Mouse (Mus musculus) bone marrow macrophage, adult 2 months (primary cell): ENCODE data around the gene Fdxacb1.

Experiments
- CTCF ChIP-seq: IDR thresholded peaks from 2 replicates; pipeline ENCODE4 v1.5.1; 2012; ENCODE audit warnings: low read depth, mild to moderate bottlenecking, low read length, moderate library complexity
- POLR2A ChIP-seq: IDR thresholded peaks from 2 replicates; pipeline ENCODE4 v1.6.1; 2012; ENCODE audit warnings: mild to moderate bottlenecking, low read depth, low read length, borderline replicate concordance

DNA sequence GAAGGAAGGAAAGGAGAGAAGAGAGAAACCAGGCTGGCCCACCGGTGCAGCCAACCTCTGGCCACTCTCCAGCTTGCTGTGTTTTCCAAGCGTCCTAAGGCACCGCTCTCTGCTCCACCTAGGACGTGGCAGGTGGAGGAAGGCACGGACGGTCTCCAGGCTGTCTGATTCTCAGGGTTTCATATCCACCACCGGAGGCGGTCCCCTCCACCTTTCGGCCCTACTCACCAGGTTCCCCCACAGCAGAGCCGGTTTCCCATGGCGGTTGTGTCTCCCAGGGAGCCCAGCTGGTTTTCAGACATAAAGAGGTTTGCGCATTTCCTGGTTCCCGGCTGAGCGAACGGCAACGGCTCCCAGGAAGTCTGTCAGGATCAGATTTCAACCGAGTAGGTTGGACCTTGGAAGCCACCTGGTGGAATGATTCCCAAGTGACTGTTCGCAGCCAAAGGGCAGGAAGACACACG is 21.8 kb upstream of the Fdxacb1 start, which contains the start of gene 2310030G06Rik:
- TF ChIP-seq POLR2A (no peak), CTCF (no peak)
